Mouse (Mus musculus) frontal cortex, postnatal 25 days (tissue): ENCODE data around the gene Rpap3.
A peak's percentile ranks its signal among the peaks of the same experiment; 100 is the strongest.

ENCODE experiments used
- DNase-seq, 2 experiments: peaks; one replicate each; pipeline ENCODE4 v3.0.0; 2022; ENCODE audit warnings: low spot score in 2 of 2

The Rpap3 gene

DNA sequence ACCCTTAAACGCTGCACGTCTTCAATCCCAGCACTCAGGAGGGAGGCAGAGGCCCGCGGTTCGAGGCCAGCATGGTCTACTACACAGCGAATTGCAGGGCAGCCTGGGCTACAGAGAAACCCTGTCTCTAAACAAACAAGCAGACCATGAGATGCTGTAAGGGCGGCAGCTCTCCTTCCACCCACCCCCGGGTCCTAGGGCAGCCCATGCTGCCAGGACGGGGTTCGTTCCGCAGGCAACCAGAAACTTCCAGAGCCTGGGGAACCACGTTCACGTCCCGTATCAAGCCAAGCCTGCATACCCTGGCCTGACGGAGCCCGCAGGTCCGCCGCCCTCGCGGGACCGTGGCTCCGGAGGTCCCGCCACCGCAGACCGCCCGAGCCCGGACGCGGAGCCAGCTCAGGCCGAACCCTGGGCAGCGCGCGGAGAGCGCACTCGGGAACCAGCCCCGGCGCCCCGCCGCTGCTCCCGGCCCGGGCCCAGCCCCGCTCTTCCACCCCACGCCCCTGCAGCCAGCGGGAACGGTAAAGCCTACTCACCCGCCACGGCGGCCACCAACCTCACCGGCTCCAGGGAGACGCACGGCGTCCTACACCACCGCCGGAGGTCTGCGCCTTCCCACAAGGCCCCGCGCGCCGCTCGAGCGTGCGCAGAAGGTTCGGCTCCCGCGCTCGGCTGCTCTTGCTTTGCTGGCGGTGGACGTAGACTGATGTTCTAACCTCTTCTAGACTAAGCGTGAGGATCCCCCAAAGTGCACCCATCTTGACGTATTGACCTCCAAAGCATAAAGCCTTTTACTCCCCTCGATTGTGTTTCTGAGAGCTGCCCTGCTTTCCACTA is at the start of gene Rpap3:
Rpap3 (minus strand) TSS at position 615 of the 840 bp plus-strand sequence.
- peak; percentile 71 to 80 for DNase-seq

- DNase-seq: no peak
Observed at GRCm38 (mm10) chr15:97755361-97755760, 49.7 kb upstream of the Rpap3 start.

DNA sequence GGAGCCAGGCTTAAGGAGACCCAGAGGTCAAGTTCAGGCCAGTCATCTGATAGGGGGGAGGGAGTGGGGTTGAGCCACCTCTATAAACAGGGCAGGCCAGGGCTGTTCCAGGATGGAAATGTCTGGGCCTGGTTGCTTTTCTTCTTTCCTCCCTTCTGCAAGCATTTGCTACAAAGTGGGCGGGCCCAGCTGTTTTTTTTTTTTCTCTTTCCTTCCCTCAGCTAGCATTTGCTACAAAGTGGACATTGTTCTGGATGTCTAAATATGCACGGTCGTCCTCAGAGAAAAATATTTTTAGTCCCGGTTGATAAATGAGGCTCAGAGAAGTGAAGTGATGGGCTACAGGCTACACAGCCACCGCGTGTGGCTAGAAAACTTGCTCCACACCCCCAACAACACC is 48.9 kb upstream of the Rpap3 start:
- DNase-seq: no peak

DNA sequence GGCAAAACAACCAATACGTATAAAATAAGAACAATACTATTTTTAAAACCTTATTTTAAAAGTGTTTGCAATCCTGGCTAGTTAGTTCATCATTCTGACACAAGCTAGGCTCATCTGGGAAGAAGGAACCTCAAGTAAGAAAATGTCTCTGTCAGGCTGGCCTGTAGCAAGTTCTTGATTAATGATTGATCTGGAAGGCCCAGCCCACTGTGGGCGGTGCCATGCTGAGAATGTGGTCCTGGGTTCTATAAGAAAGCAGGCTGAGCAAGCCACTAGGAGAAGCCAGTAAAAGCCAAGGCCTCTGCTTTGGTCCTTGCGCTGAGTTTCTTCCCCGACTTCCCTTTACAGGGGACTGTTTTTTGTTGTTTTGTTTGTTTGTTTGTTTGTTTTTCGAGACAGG is 46.9 kb upstream of the Rpap3 start:
- DNase-seq: no peak

DNA sequence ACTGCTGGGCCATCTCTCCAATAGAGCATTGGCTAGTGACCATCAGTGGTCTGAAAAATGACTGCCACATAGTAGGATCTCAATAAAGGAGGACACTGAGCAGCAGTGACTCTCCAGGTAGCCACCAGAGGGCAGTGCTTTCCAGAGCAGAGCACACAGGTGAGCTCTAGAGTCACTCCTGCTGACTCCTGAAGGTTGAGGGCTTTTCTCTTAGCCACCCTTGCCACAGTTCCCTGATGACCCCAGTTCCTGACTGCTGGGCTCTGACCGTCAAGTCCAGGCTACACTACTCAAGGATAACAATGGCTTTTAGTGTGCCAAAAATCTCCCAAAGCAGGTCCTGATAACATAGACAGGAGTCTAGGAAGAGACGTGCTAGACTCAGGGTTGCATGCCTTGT is 46.1 kb upstream of the Rpap3 start:
- no peak for DNase-seq

- DNase-seq: peak; percentile 56 to 70
Observed at GRCm38 (mm10) chr15:97750697-97751096, 45.1 kb upstream of the Rpap3 start.

DNA sequence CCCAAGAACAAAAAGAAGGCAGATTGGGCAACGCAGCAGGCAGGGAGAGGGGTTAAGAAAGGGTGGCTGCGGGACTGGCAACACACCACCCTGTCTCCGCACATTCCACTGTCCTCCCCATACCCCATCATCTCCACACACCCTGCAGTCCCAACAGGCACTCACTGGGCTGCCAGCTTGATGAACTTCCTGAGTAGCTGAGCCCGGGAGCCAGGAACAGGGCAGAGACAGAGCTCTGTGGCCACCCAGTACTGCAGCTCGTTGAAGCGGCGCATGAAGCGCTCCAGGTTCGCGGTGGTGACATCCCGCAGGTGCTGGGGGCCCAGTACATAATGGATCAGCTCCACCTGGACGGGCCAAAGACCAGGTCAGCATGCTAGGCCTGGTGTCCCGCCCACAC is 44.2 kb upstream of the Rpap3 start:
- DNase-seq: no peak

- DNase-seq: no peak
Observed at GRCm38 (mm10) chr15:97749397-97749796, 43.8 kb upstream of the Rpap3 start.

DNA sequence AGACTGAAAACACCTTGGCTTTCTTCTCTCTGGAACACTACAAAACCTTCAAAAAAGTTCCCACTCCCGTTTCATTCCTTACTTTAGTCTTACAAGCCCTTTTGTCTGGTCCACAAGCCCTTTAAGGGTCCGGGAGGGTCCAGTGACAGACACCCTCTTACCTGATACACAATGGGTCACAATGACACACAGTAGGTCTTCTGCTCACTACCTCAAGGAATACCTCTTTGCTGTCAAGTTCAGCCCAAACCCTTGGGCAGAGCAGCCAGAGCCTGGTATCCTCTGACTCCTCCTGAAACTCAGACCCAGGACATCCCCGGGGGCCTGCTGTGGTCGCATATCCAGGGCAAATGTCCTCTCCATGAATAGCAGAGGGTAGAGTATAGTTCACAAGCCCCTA is 43.3 kb upstream of the Rpap3 start:
- DNase-seq: no peak

- DNase-seq: no peak
Observed at GRCm38 (mm10) chr15:97748309-97748708, 42.7 kb upstream of the Rpap3 start.

DNA sequence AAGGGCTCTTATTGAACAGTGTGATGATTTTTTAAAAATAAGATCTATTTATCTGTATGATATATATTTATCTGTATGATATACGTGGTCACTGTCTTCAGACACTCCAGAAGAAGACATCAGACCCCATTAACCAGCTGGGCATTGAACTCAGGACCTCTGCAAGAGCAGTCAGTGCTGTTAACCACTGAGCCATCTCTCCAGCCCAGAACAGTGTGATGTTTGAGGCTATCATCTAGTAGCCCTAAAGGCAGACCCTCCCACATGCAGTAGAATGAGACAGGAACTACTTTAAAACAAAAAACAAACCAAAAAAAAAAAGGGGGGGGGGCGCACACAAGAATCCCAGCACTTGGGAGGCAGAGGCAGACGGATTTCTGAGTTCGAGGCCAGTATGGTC is 41.9 kb upstream of the Rpap3 start:
- DNase-seq: no peak

DNA sequence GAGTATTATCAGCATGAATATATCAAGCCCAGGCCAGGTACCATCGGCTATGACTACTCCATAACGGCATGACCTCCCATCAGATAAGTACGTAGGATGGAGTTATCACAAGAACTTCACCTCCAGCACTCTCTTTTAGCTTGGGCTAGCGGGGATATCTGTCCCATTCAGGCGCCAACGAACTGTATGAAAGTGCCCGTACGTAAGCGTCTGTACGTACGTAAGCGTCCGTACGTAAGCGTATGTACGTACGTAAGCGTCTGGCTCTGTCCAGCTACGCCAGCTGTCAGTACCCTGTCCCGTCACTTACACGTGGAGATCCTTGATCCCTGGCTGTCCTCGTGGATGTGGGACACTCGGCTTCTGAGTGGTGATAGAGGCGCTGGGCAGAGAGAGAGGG is 41.1 kb upstream of the Rpap3 start:
- DNase-seq: no peak

DNA sequence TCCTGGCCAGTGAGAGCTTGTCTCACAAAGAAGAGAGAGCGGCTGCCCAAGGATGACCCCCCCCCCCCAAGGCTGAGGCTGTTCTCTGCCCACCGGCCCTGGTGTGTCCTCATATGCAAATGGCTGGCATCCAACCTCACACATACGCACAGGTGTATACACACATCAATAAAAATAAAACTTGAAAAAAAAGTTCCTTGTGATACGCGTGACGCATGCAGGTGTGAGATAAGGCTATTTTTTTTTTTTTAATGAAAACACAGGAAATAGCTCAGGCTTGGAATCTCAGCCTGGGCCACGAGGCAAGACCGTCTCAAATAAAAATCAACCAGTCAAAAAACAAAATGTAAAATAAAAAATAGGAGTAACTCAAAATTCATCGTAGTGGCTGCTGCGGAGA is 40.7 kb upstream of the Rpap3 start:
- no peak for DNase-seq

- DNase-seq: no peak
Observed at GRCm38 (mm10) chr15:97745331-97745730, 39.7 kb upstream of the Rpap3 start.

- DNase-seq: no peak
Observed at GRCm38 (mm10) chr15:97744930-97745329, 39.3 kb upstream of the Rpap3 start.

DNA sequence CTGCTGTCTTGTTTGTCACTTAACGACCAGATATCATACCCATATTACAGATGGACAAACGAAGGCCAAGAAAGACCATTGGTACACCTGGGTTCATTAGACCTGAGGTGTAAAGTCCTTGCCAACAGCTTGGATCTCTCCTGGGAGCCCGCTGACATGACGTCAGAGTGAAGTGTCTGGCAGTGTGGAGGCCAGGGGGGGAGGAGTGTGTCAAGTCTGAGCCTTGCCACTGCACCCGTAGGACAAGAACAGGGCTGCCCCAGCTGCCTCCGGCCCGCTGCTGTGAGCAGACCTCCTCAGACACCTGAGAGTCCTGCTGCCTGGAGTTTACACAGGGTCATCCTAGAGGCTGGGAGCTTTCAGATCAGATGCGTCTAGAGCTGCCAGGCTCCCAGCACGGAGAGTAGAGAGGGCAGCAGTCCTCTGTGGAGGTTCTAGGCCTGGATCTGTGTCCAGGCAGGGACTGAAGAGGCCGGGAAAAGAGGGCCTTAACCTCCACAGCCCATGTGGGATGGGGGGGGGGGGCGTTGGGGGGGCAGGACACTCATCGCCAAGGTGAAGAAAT is 38.4 kb upstream of the Rpap3 start:
- no peak for DNase-seq

DNA sequence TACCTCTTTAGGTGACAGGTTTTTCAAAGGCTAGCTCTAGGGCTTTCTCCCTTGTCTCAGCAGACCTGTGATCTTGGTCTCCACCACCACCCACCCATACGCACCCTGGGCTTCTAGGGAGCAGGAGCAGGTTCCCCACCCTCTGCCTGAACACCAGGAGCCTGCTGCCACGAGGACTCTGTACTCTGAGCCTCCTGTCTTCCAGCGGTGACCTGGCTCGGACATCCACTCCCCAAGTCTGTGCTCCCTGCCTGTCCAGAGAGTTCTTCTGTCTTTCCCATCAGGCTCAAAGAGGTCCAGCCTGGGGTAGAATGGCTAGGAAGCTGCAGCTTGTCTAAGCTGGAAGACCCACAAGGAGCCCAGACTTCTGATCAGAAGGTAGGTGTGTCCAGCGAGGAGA is 37.6 kb upstream of the Rpap3 start:
- no peak for DNase-seq

DNA sequence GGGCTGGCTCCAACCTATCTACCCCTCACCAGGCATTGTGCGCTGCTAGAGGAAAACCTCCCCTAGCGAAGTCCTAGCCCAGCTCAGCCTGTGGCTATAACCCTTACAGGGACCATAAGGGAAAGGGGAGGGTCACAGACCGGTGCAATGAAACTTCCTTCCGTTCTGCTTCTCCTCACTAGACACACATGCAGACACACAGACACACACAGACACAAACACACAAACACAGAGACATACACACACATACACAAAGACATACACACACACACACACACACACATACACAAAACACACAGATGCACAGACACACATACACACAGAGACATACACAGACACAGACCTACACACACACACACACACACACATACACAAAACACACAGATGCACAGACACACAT is 37.0 kb upstream of the Rpap3 start:
- no peak for DNase-seq

DNA sequence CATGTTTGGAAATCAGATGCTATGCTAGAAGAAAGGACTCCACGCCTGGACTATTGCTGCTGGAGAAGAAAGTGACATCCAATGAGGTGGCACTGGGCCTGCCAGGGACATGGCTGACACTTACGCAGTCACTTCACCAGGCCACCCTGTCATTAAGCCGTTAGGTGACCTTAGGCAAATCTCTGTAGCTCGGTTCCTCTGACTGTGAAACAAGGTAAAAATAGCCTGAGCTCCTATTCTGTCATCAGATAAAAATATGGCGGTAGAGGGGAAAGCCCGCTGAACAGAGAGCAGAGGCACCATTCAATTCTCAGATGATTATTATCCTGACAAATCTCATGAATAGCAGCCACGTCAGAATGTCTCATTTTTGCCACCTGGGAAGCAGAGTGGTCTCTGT is 36.4 kb upstream of the Rpap3 start:
- DNase-seq: no peak

- DNase-seq: no peak
Observed at GRCm38 (mm10) chr15:97741662-97742061, 36.0 kb upstream of the Rpap3 start.

- DNase-seq: no peak
Observed at GRCm38 (mm10) chr15:97740283-97740732, 34.7 kb upstream of the Rpap3 start.

DNA sequence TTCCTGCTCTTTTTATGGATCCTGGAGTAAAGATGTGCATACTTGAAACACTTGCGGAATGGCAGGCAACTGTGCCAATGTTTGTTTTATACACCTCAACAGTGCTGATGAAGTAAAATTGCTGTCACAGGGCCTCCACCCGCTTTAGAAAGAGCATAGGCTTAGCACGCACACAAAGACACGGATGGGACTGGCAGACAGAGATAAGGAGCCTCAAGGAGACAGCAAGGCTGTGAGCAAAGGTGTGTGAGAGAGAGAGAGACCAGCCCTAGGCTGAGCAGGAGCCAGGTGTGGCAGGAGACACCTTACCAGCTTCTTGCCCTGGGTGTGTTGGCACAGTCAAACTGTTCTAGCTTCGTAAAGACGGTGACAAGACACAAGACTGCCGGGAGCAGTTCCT is 33.3 kb upstream of the Rpap3 start:
- no peak for DNase-seq

GRCm38 (mm10) chr15:97731988-97732387 is 26.4 kb upstream of the Rpap3 start:
- no peak for DNase-seq

DNA sequence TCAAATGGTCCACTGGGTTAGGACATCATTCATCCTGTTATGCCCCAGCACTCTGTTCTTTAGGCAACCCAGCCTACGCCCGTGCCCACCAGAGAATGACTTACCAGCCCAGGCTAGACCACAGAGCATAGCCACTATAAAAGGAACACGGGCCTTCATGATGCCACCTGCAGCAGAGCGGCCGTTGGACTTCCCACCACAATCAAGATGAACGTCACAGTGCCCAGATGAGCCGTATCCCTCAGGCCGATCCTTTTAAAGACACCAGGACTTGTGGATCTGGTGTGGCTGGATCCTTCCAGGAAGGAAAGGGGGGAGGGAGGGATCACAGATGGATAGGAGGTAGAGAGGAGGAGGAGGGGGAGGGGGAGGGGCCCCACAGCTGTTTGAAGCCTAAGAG is 25.5 kb upstream of the Rpap3 start, which contains the start of gene Endou:
Endou (minus strand) TSS at position 229 of the 400 bp plus-strand sequence.
- DNase-seq: no peak
